Mouse (Mus musculus): ENCODE results near the gene Serpinb1c. TPM values are rescaled to one million over a fixed set of nuclear protein-coding genes. Genes with fewer than 3 reads are reported as not detected.

Gene Serpinb1c
- polyA plus RNA-seq, 1 experiment from 2014 or later: not detected

- Histone ChIP-seq H3K9ac (ENCODE audit: low read depth, low read length) (no peak overlapping the region), H3K36me3 (ENCODE audit: control insufficient read depth, insufficient read depth, low read length) (no peaks in the 10 kb centered on the region), H3K4me1 (ENCODE audit: control insufficient read depth, insufficient read depth, low read length) (no peaks in the 10 kb centered on the region), H3K9me3 (replicated peaks; ENCODE audit: control insufficient read depth, low read length, poor library complexity, severe bottlenecking) (no peaks in the 10 kb centered on the region), H3K27ac (ENCODE audit: low read length) (no peak overlapping the region), H3K27me3 (ENCODE audit: control insufficient read depth, insufficient read depth, low read depth, low read length) (peaks cover 3% of the 10 kb centered on the region), H3K4me2 (ENCODE audit: low read length) (no peak overlapping the region), H3K4me3 (ENCODE audit: low read depth, low read length) (no peak overlapping the region)
- 9% methylated on average over 7 of the region's 7 CpGs for WGBS
- peak; percentile 67; the same call in 1 of the 2 replicates for ATAC-seq
Observed at GRCm38 (mm10) chr13:32851967-32852366, 46.0 kb downstream of the Serpinb1c start.

- no peak within 1 kb of the TSS for H3K4me2 ChIP-seq (ENCODE audit: low read length)
- WGBS: 71% methylated on average over 10 of the region's 10 CpGs
- peaks cover 3% of the 10 kb centered on the region for H3K27me3 ChIP-seq (ENCODE audit: control insufficient read depth, insufficient read depth, low read depth, low read length)
- H3K9ac ChIP-seq (ENCODE audit: low read depth, low read length): no peak within 1 kb of the TSS
- no peak within 1 kb of the TSS for H3K27ac ChIP-seq (ENCODE audit: low read length)
- ATAC-seq: no peak
- H3K4me1 ChIP-seq (ENCODE audit: control insufficient read depth, insufficient read depth, low read length): no peaks in the 10 kb centered on the region
- no peaks in the 10 kb centered on the region for H3K9me3 ChIP-seq (replicated peaks; ENCODE audit: control insufficient read depth, low read length, poor library complexity, severe bottlenecking)
- H3K4me3 ChIP-seq (ENCODE audit: low read depth, low read length): no peak within 1 kb of the TSS
- H3K36me3 ChIP-seq (ENCODE audit: control insufficient read depth, insufficient read depth, low read length): no peaks in the 10 kb centered on the region
Observed at GRCm38 (mm10) chr13:32850668-32851404, 47.2 kb downstream of the Serpinb1c start, which contains the start of gene Serpinb1a. Gene Serpinb1a, minus strand, starts transcription at chr13:32851185.

GRCm38 (mm10) chr13:32850156-32850555 is 47.9 kb downstream of the Serpinb1c start:
- no peak for ATAC-seq
- H3K9ac ChIP-seq (ENCODE audit: low read depth, low read length): no peak overlapping the region
- H3K9me3 ChIP-seq (replicated peaks; ENCODE audit: control insufficient read depth, low read length, poor library complexity, severe bottlenecking): no peaks in the 10 kb centered on the region
- 86% methylated on average over 1 of the region's 1 CpGs for WGBS
- no peaks in the 10 kb centered on the region for H3K4me1 ChIP-seq (ENCODE audit: control insufficient read depth, insufficient read depth, low read length)
- no peak overlapping the region for H3K27ac ChIP-seq (ENCODE audit: low read length)
- H3K4me2 ChIP-seq (ENCODE audit: low read length): no peak overlapping the region
- H3K4me3 ChIP-seq (ENCODE audit: low read depth, low read length): no peak overlapping the region
- peaks cover 3% of the 10 kb centered on the region for H3K27me3 ChIP-seq (ENCODE audit: control insufficient read depth, insufficient read depth, low read depth, low read length)
- H3K36me3 ChIP-seq (ENCODE audit: control insufficient read depth, insufficient read depth, low read length): no peaks in the 10 kb centered on the region

- Histone ChIP-seq H3K4me1 (ENCODE audit: control insufficient read depth, insufficient read depth, low read length) (no peaks in the 10 kb centered on the region), H3K27me3 (ENCODE audit: control insufficient read depth, insufficient read depth, low read depth, low read length) (peaks cover 3% of the 10 kb centered on the region), H3K4me3 (ENCODE audit: low read depth, low read length) (no peak overlapping the region), H3K9me3 (replicated peaks; ENCODE audit: control insufficient read depth, low read length, poor library complexity, severe bottlenecking) (no peaks in the 10 kb centered on the region), H3K9ac (ENCODE audit: low read depth, low read length) (no peak overlapping the region), H3K4me2 (ENCODE audit: low read length) (no peak overlapping the region), H3K27ac (ENCODE audit: low read length) (no peak overlapping the region), H3K36me3 (ENCODE audit: control insufficient read depth, insufficient read depth, low read length) (no peaks in the 10 kb centered on the region)
- ATAC-seq: no peak
Observed at GRCm38 (mm10) chr13:32849531-32850123, 48.4 kb downstream of the Serpinb1c start.

GRCm38 (mm10) chr13:32849092-32849491 is 48.9 kb downstream of the Serpinb1c start:
- Histone ChIP-seq H3K36me3 (ENCODE audit: control insufficient read depth, insufficient read depth, low read length) (no peaks in the 10 kb centered on the region), H3K4me2 (ENCODE audit: low read length) (no peak overlapping the region), H3K27ac (ENCODE audit: low read length) (no peak overlapping the region), H3K4me1 (ENCODE audit: control insufficient read depth, insufficient read depth, low read length) (no peaks in the 10 kb centered on the region), H3K27me3 (ENCODE audit: control insufficient read depth, insufficient read depth, low read depth, low read length) (peaks cover 3% of the 10 kb centered on the region), H3K4me3 (ENCODE audit: low read depth, low read length) (no peak overlapping the region), H3K9me3 (replicated peaks; ENCODE audit: control insufficient read depth, low read length, poor library complexity, severe bottlenecking) (no peaks in the 10 kb centered on the region), H3K9ac (ENCODE audit: low read depth, low read length) (no peak overlapping the region)
- WGBS: 77% methylated on average over 4 of the region's 4 CpGs
- no peak for ATAC-seq

- Histone ChIP-seq H3K36me3 (ENCODE audit: control insufficient read depth, insufficient read depth, low read length) (no peaks in the 10 kb centered on the region), H3K4me3 (ENCODE audit: low read depth, low read length) (no peak overlapping the region), H3K9me3 (replicated peaks; ENCODE audit: control insufficient read depth, low read length, poor library complexity, severe bottlenecking) (no peaks in the 10 kb centered on the region), H3K27me3 (ENCODE audit: control insufficient read depth, insufficient read depth, low read depth, low read length) (peaks cover 3% of the 10 kb centered on the region; the same call in 1 of the 2 replicates), H3K4me1 (ENCODE audit: control insufficient read depth, insufficient read depth, low read length) (no peaks in the 10 kb centered on the region), H3K4me2 (ENCODE audit: low read length) (no peak overlapping the region), H3K27ac (ENCODE audit: low read length) (no peak overlapping the region), H3K9ac (ENCODE audit: low read depth, low read length) (no peak overlapping the region)
- ATAC-seq: no peak
Observed at GRCm38 (mm10) chr13:32846221-32846620, 51.8 kb downstream of the Serpinb1c start.

- no peak for ATAC-seq
- Histone ChIP-seq H3K9me3 (replicated peaks; ENCODE audit: control insufficient read depth, low read length, poor library complexity, severe bottlenecking) (no peaks in the 10 kb centered on the region), H3K36me3 (ENCODE audit: control insufficient read depth, insufficient read depth, low read length) (no peaks in the 10 kb centered on the region), H3K9ac (ENCODE audit: low read depth, low read length) (no peak overlapping the region), H3K4me1 (ENCODE audit: control insufficient read depth, insufficient read depth, low read length) (no peaks in the 10 kb centered on the region), H3K4me3 (ENCODE audit: low read depth, low read length) (no peak overlapping the region), H3K27me3 (ENCODE audit: control insufficient read depth, insufficient read depth, low read depth, low read length) (no peaks in the 10 kb centered on the region), H3K4me2 (ENCODE audit: low read length) (no peak overlapping the region), H3K27ac (ENCODE audit: low read length) (no peak overlapping the region)
- WGBS: 91% methylated on average over 3 of the region's 3 CpGs
Observed at GRCm38 (mm10) chr13:32841349-32841748, 56.7 kb downstream of the Serpinb1c start.

GRCm38 (mm10) chr13:32839314-32839713 is 58.7 kb downstream of the Serpinb1c start:
- ATAC-seq: no peak
- Histone ChIP-seq H3K4me1 (ENCODE audit: control insufficient read depth, insufficient read depth, low read length) (no peaks in the 10 kb centered on the region), H3K9ac (ENCODE audit: low read depth, low read length) (no peak overlapping the region), H3K27ac (ENCODE audit: low read length) (no peak overlapping the region), H3K9me3 (replicated peaks; ENCODE audit: control insufficient read depth, low read length, poor library complexity, severe bottlenecking) (no peaks in the 10 kb centered on the region), H3K27me3 (ENCODE audit: control insufficient read depth, insufficient read depth, low read depth, low read length) (no peaks in the 10 kb centered on the region), H3K4me3 (ENCODE audit: low read depth, low read length) (no peak overlapping the region), H3K36me3 (ENCODE audit: control insufficient read depth, insufficient read depth, low read length) (no peaks in the 10 kb centered on the region), H3K4me2 (ENCODE audit: low read length) (no peak overlapping the region)
- 48% methylated on average over 1 of the region's 1 CpGs for WGBS

GRCm38 (mm10) chr13:32834513-32834912 is 63.5 kb downstream of the Serpinb1c start:
- Histone ChIP-seq H3K4me1 (ENCODE audit: control insufficient read depth, insufficient read depth, low read length) (no peaks in the 10 kb centered on the region), H3K27me3 (ENCODE audit: control insufficient read depth, insufficient read depth, low read depth, low read length) (no peaks in the 10 kb centered on the region), H3K27ac (ENCODE audit: low read length) (no peak overlapping the region), H3K36me3 (ENCODE audit: control insufficient read depth, insufficient read depth, low read length) (no peaks in the 10 kb centered on the region), H3K4me2 (ENCODE audit: low read length) (no peak overlapping the region), H3K9ac (ENCODE audit: low read depth, low read length) (no peak overlapping the region), H3K4me3 (ENCODE audit: low read depth, low read length) (no peak overlapping the region), H3K9me3 (replicated peaks; ENCODE audit: control insufficient read depth, low read length, poor library complexity, severe bottlenecking) (no peaks in the 10 kb centered on the region)
- 97% methylated on average over 5 of the region's 5 CpGs for WGBS
- no peak for ATAC-seq

All from midbrain, embryonic 16.5 days (tissue).